Mouse (Mus musculus): Measurements from ENCODE around the gene Sox9. TPM values are rescaled to one million over a fixed set of nuclear protein-coding genes. Genes with fewer than 3 reads are reported as not detected.

The Sox9 gene
- total and polyA plus RNA-seq, 3 experiments: not detected

DNA sequence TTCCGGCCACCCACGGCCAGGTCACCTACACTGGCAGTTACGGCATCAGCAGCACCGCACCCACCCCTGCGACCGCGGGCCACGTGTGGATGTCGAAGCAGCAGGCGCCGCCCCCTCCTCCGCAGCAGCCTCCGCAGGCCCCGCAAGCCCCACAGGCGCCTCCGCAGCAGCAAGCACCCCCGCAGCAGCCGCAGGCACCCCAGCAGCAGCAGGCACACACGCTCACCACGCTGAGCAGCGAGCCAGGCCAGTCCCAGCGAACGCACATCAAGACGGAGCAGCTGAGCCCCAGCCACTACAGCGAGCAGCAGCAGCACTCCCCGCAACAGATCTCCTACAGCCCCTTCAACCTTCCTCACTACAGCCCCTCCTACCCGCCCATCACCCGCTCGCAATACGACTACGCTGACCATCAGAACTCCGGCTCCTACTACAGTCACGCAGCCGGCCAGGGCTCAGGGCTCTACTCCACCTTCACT lies 2.9 kb downstream of the Sox9 start:
- Histone ChIP-seq H3K9ac (ENCODE audit: control insufficient read depth, low read depth, low read length, poor library complexity, severe bottlenecking) (no peak overlapping the region), H3K9me3 (replicated peaks; ENCODE audit: insufficient read depth, low read length) (no peaks in the 10 kb centered on the region), H3K4me1 (ENCODE audit: control insufficient read depth in 1 of 2, insufficient read depth in 2 of 2, low read length in 2 of 2) (no peaks in the 10 kb centered on the region), H3K27ac (ENCODE audit: control insufficient read depth, low read depth, low read length) (no peak overlapping the region), H3K27me3 (ENCODE audit: control insufficient read depth in 1 of 2, insufficient read depth in 2 of 2, low read length in 2 of 2) (no peaks in the 10 kb centered on the region), H3K36me3 (ENCODE audit: control insufficient read depth in 1 of 2, insufficient read depth in 2 of 2, low read length in 2 of 2) (no peaks in the 10 kb centered on the region), H3K4me3 (ENCODE audit: control insufficient read depth in 1 of 2, insufficient read depth in 1 of 2, low read depth in 2 of 2, low read length in 2 of 2) (no peak overlapping the region), H3K79me2 (ENCODE audit: control insufficient read depth, insufficient read depth, low read length, poor library complexity) (no peaks in the 10 kb centered on the region)
- no peak for TF ChIP-seq TAL1 (IDR thresholded peaks at IDR 0.05; ENCODE audit: low read length)
- no peak for TF ChIP-seq CTCF (IDR thresholded peaks at IDR 0.05 in 2 of 3, conservative IDR thresholded peaks at IDR 0.05 in 1 of 3; ENCODE audit: control insufficient read depth in 1 of 3, insufficient read depth in 1 of 3, low read depth in 2 of 3, low read length in 3 of 3, poor library complexity in 1 of 3, severe bottlenecking in 1 of 3)
- no peak for TF ChIP-seq KAT2A (conservative IDR thresholded peaks at IDR 0.05; ENCODE audit: low read depth, low read length)
- no peak for DNase-seq (ENCODE audit: low read depth, low spot score)

DNA sequence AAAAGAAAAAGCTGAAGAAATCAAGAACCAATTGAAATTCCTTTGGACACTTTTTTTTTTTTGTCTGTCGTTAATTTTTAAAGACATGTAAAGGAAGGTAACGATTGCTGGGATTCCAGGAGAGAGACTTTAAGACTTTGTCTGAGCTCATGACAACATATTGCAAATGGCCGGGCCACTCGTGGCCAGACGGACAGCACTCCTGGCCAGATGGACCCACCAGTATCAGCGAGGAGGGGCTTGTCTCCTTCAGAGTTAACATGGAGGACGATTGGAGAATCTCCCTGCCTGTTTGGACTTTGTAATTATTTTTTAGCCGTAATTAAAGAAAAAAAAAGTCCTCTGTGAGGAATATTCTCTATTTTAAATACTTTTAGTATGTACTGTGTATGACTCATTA lies 3.6 kb downstream of the Sox9 start:
- no peaks in the 10 kb centered on the region for H3K27me3 ChIP-seq (ENCODE audit: control insufficient read depth in 1 of 2, insufficient read depth in 2 of 2, low read length in 2 of 2)

DNA sequence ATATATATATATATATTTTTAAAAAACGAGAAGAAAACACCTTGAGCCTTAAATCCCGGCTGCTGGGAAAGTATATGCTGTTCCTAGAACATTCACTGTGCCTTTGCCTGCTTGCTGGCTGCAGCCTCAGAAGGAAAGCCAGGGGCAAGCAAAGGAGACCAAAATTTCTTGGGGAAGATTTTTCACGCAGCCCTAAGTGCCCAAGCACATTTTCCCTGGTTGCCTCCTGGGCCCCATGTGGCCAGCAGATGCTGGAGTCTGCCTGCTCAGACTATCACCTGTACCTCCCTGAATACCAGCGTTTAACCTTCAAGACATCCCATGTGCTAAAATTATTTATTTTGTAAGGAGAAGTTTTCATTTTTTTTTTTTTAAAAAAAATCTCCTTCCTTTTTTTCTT lies 4.4 kb downstream of the Sox9 start:
- no peak for DNase-seq (ENCODE audit: low read depth, low spot score)
- H3K4me1 ChIP-seq (ENCODE audit: control insufficient read depth in 1 of 2, insufficient read depth in 2 of 2, low read length in 2 of 2): no peaks in the 10 kb centered on the region
- no peaks in the 10 kb centered on the region for H3K27me3 ChIP-seq (ENCODE audit: control insufficient read depth in 1 of 2, insufficient read depth in 2 of 2, low read length in 2 of 2)
- H3K4me3 ChIP-seq (ENCODE audit: control insufficient read depth in 1 of 2, insufficient read depth in 1 of 2, low read depth in 2 of 2, low read length in 2 of 2): no peak overlapping the region
- H3K9ac ChIP-seq (ENCODE audit: control insufficient read depth, low read depth, low read length, poor library complexity, severe bottlenecking): no peak overlapping the region
- H3K9me3 ChIP-seq (replicated peaks; ENCODE audit: insufficient read depth, low read length): no peaks in the 10 kb centered on the region
- H3K79me2 ChIP-seq (ENCODE audit: control insufficient read depth, insufficient read depth, low read length, poor library complexity): no peaks in the 10 kb centered on the region
- H3K36me3 ChIP-seq (ENCODE audit: control insufficient read depth in 1 of 2, insufficient read depth in 2 of 2, low read length in 2 of 2): no peaks in the 10 kb centered on the region
- no peak overlapping the region for H3K27ac ChIP-seq (ENCODE audit: control insufficient read depth, low read depth, low read length)
- no peak for TF ChIP-seq MYC (IDR thresholded peaks at IDR 0.05; ENCODE audit: low read depth, low read length)
- no peak for TF ChIP-seq USF1 (IDR thresholded peaks at IDR 0.05; ENCODE audit: low read depth, low read length)
- no peak for TF ChIP-seq JUND (IDR thresholded peaks at IDR 0.05; ENCODE audit: low read depth, low read length)
- TF ChIP-seq MEF2A (IDR thresholded peaks at IDR 0.05; ENCODE audit: extremely low read depth, insufficient replicate concordance, low read depth, low read length, poor library complexity, severe bottlenecking): no peak
- no peak for TF ChIP-seq TBP (IDR thresholded peaks at IDR 0.05; ENCODE audit: low read depth, low read length)
- TF ChIP-seq ELF1 (IDR thresholded peaks at IDR 0.05; ENCODE audit: low read depth, low read length): no peak
- no peak for TF ChIP-seq BHLHE40 (IDR thresholded peaks at IDR 0.05; ENCODE audit: borderline replicate concordance, low read depth, low read length)
- no peak for TF ChIP-seq E2F4 (IDR thresholded peaks at IDR 0.05; ENCODE audit: borderline replicate concordance, low read depth, low read length)
- TF ChIP-seq SMC3 (IDR thresholded peaks at IDR 0.05; ENCODE audit: low read depth, low read length): no peak
- no peak for TF ChIP-seq ZKSCAN1 (IDR thresholded peaks at IDR 0.05; ENCODE audit: low read depth, low read length)
- no peak for TF ChIP-seq CHD2 (IDR thresholded peaks at IDR 0.05; ENCODE audit: low read length)
- no peak for TF ChIP-seq ETS1 (IDR thresholded peaks at IDR 0.05; ENCODE audit: low read depth, low read length)
- no peak for TF ChIP-seq MAFK (IDR thresholded peaks at IDR 0.05; ENCODE audit: borderline replicate concordance, low read depth, low read length)
- no peak for TF ChIP-seq POLR2AphosphoS2 (IDR thresholded peaks at IDR 0.05; ENCODE audit: low read length)
- no peak for TF ChIP-seq RCOR1 (IDR thresholded peaks at IDR 0.05; ENCODE audit: low read depth, low read length)
- TF ChIP-seq NRF1 (IDR thresholded peaks at IDR 0.05; ENCODE audit: insufficient read depth, low read depth, low read length, poor library complexity, severe bottlenecking): no peak
- no peak for TF ChIP-seq MXI1 (IDR thresholded peaks at IDR 0.05; ENCODE audit: low read depth, low read length)
- TF ChIP-seq CTCF (IDR thresholded peaks at IDR 0.05 in 2 of 3, conservative IDR thresholded peaks at IDR 0.05 in 1 of 3; ENCODE audit: control insufficient read depth in 1 of 3, insufficient read depth in 1 of 3, low read depth in 2 of 3, low read length in 3 of 3, poor library complexity in 1 of 3, severe bottlenecking in 1 of 3): no peak

More for the DNA sequence above, 3.6 kb downstream of the Sox9 start:
- no peaks in the 10 kb centered on the region for H3K9me3 ChIP-seq (replicated peaks; ENCODE audit: insufficient read depth, low read length)
- no peaks in the 10 kb centered on the region for H3K4me1 ChIP-seq (ENCODE audit: control insufficient read depth in 1 of 2, insufficient read depth in 2 of 2, low read length in 2 of 2)
- no peak overlapping the region for H3K4me3 ChIP-seq (ENCODE audit: control insufficient read depth in 1 of 2, insufficient read depth in 1 of 2, low read depth in 2 of 2, low read length in 2 of 2)
- no peaks in the 10 kb centered on the region for H3K79me2 ChIP-seq (ENCODE audit: control insufficient read depth, insufficient read depth, low read length, poor library complexity)
- TF ChIP-seq TCF12 (IDR thresholded peaks at IDR 0.05; ENCODE audit: low read depth, low read length): no peak
- no peak for TF ChIP-seq MXI1 (IDR thresholded peaks at IDR 0.05; ENCODE audit: low read depth, low read length)
- TF ChIP-seq RAD21 (IDR thresholded peaks at IDR 0.05; ENCODE audit: low read depth, low read length): no peak
- TF ChIP-seq ZC3H11A (IDR thresholded peaks at IDR 0.05; ENCODE audit: low read depth, low read length): no peak
- no peak for TF ChIP-seq USF2 (IDR thresholded peaks at IDR 0.05; ENCODE audit: borderline replicate concordance in 1 of 2, insufficient read depth in 1 of 2, low read depth in 1 of 2, low read length in 2 of 2)
- no peak for TF ChIP-seq TBP (IDR thresholded peaks at IDR 0.05; ENCODE audit: low read depth, low read length)
- no peak for TF ChIP-seq UBTF (IDR thresholded peaks at IDR 0.05; ENCODE audit: borderline replicate concordance, insufficient read depth, low read depth, low read length)
- TF ChIP-seq MYB (IDR thresholded peaks at IDR 0.05; ENCODE audit: low read depth, low read length): no peak
- no peak for TF ChIP-seq NRF1 (IDR thresholded peaks at IDR 0.05; ENCODE audit: insufficient read depth, low read depth, low read length, poor library complexity, severe bottlenecking)
- no peak for TF ChIP-seq EP300 (IDR thresholded peaks at IDR 0.05; ENCODE audit: low read depth in 1 of 2, low read length in 2 of 2)
- TF ChIP-seq POLR2AphosphoS2 (IDR thresholded peaks at IDR 0.05; ENCODE audit: low read length): no peak
- no peak for TF ChIP-seq ETS1 (IDR thresholded peaks at IDR 0.05; ENCODE audit: low read depth, low read length)
- TF ChIP-seq POLR2AphosphoS5 (IDR thresholded peaks at IDR 0.05; ENCODE audit: borderline replicate concordance, low read depth, low read length): no peak
- TF ChIP-seq NELFE (IDR thresholded peaks at IDR 0.05; ENCODE audit: low read depth, low read length): no peak
- TF ChIP-seq KAT2A (conservative IDR thresholded peaks at IDR 0.05; ENCODE audit: low read depth, low read length): no peak
- TF ChIP-seq BHLHE40 (IDR thresholded peaks at IDR 0.05; ENCODE audit: borderline replicate concordance, low read depth, low read length): no peak
- TF ChIP-seq SMC3 (IDR thresholded peaks at IDR 0.05; ENCODE audit: low read depth, low read length): no peak
- no peak for TF ChIP-seq CHD1 (IDR thresholded peaks at IDR 0.05; ENCODE audit: low read depth, low read length)
- no peak for DNase-seq (ENCODE audit: low read depth, low spot score)
- H3K36me3 ChIP-seq (ENCODE audit: control insufficient read depth in 1 of 2, insufficient read depth in 2 of 2, low read length in 2 of 2): no peaks in the 10 kb centered on the region
- no peak overlapping the region for H3K27ac ChIP-seq (ENCODE audit: control insufficient read depth, low read depth, low read length)
- no peak overlapping the region for H3K9ac ChIP-seq (ENCODE audit: control insufficient read depth, low read depth, low read length, poor library complexity, severe bottlenecking)
